Mouse (Mus musculus) lung, postnatal 0 days (tissue): Measurements from ENCODE around the gene Wscd2.

Experiments
- CTCF ChIP-seq: IDR thresholded peaks from 2 replicates; pipeline ENCODE4 v1.5.1; 2016; ENCODE audit warnings: antibody characterized with exemption, mild to moderate bottlenecking
- EP300 ChIP-seq: IDR thresholded peaks from 2 replicates; pipeline ENCODE4 v1.6.1; 2016; ENCODE audit warnings: antibody characterized with exemption, mild to moderate bottlenecking, control low read depth

- TF ChIP-seq CTCF (no peak), EP300 (no peak)
Measured at GRCm38 (mm10) chr5:113609891-113610290, 119.8 kb downstream of the Wscd2 start.
